Mouse (Mus musculus): ENCODE measurements around the gene Cda.

DNA sequence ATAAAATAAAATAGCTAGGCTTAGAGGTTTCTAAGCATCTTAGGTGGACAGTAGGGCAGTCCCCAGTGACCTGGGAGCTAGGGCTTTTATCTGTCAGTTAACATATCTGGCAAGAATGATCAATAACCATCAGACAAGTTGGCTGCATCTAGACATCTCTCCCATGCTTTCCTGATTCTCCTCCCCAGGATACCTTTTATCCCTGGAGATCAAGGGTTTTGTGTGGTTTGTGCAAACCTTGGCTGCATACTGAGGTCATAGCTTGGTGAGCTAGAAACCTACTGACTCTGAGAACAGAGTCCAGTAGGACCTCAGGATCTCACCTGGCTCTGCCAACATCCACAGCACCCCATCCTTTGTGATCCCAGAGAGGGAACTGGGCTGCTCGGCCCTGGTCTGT lies 20.5 kb downstream of the Cda start:
- TF ChIP-seq CTCF (IDR thresholded peaks at IDR 0.05; ENCODE audit: borderline replicate concordance, insufficient read depth, low read length): no peak
- TF ChIP-seq POLR2A (IDR thresholded peaks at IDR 0.05; ENCODE audit: low read depth, low read length): no peak
